Mouse (Mus musculus): ENCODE results near the gene Itgb8. TPM values are rescaled to one million over a fixed set of nuclear protein-coding genes. Genes with fewer than 3 reads are reported as not detected.

Gene Itgb8
- total and polyA plus RNA-seq, 2 experiments from 2014 or later, result 8.2 to 28.3 TPM

GRCm38 (mm10) chr12:119150956-119151355 is 87.6 kb downstream of the Itgb8 start:
- DNase-seq (no peak), ATAC-seq (no peak)
- Histone ChIP-seq H3K9ac (no peak overlapping the region), H3K27me3 (ENCODE audit: insufficient read depth, low read length) (no peaks in the 10 kb centered on the region), H3K36me3 (ENCODE audit: insufficient read depth) (no peaks in the 10 kb centered on the region), H3K4me2 (ENCODE audit: low read depth) (no peak overlapping the region), H3K27ac (ENCODE audit: low read depth, low read length) (no peak overlapping the region), H3K4me1 (ENCODE audit: insufficient read depth) (no peaks in the 10 kb centered on the region), H3K4me3 (ENCODE audit: low read depth, low read length) (no peak overlapping the region), H3K9me3 (ENCODE audit: low read length) (no peaks in the 10 kb centered on the region)
- TF ChIP-seq CTCF (IDR thresholded peaks at IDR 0.05; ENCODE audit: low read depth), result no peak
- WGBS, result 95% methylated on average over 2 of the region's 2 CpGs

GRCm38 (mm10) chr12:119147753-119148152 is 90.8 kb downstream of the Itgb8 start:
- H3K27ac ChIP-seq (ENCODE audit: low read depth, low read length), result no peak overlapping the region
- H3K36me3 ChIP-seq (ENCODE audit: insufficient read depth), result no peaks in the 10 kb centered on the region
- no peaks in the 10 kb centered on the region for H3K9me3 ChIP-seq (ENCODE audit: low read length)
- ATAC-seq (no peak), DNase-seq (no peak)
- no peak for TF ChIP-seq CTCF (IDR thresholded peaks at IDR 0.05; ENCODE audit: low read depth)
- H3K9ac ChIP-seq, result no peak overlapping the region
- no peaks in the 10 kb centered on the region for H3K27me3 ChIP-seq (ENCODE audit: insufficient read depth, low read length)
- WGBS, result 90% methylated on average over 3 of the region's 3 CpGs
- no peak overlapping the region for H3K4me2 ChIP-seq (ENCODE audit: low read depth)
- H3K4me3 ChIP-seq (ENCODE audit: low read depth, low read length), result no peak overlapping the region
- H3K4me1 ChIP-seq (ENCODE audit: insufficient read depth), result no peaks in the 10 kb centered on the region

- no peak overlapping the region for H3K4me3 ChIP-seq (ENCODE audit: low read depth, low read length)
- H3K27ac ChIP-seq (ENCODE audit: low read depth, low read length), result no peak overlapping the region
- no peak for ATAC-seq
- no peak for TF ChIP-seq CTCF (IDR thresholded peaks at IDR 0.05; ENCODE audit: low read depth)
- DNase-seq, result no peak
- H3K9ac ChIP-seq, result no peak overlapping the region
- H3K4me2 ChIP-seq (ENCODE audit: low read depth), result no peak overlapping the region
- H3K4me1 ChIP-seq (ENCODE audit: insufficient read depth), result no peaks in the 10 kb centered on the region
- no peaks in the 10 kb centered on the region for H3K9me3 ChIP-seq (ENCODE audit: low read length)
- no peaks in the 10 kb centered on the region for H3K27me3 ChIP-seq (ENCODE audit: insufficient read depth, low read length)
- H3K36me3 ChIP-seq (ENCODE audit: insufficient read depth), result no peaks in the 10 kb centered on the region
- 94% methylated on average over 1 of the region's 1 CpGs for WGBS
Measured at GRCm38 (mm10) chr12:119146031-119146430, 92.6 kb downstream of the Itgb8 start.

- no peak overlapping the region for H3K4me3 ChIP-seq (ENCODE audit: low read depth, low read length)
- no peaks in the 10 kb centered on the region for H3K27me3 ChIP-seq (ENCODE audit: insufficient read depth, low read length)
- H3K9ac ChIP-seq, result no peak overlapping the region
- no peaks in the 10 kb centered on the region for H3K9me3 ChIP-seq (ENCODE audit: low read length)
- H3K36me3 ChIP-seq (ENCODE audit: insufficient read depth), result no peaks in the 10 kb centered on the region
- H3K4me2 ChIP-seq (ENCODE audit: low read depth), result no peak overlapping the region
- WGBS, result 84% methylated on average over 1 of the region's 1 CpGs
- no peaks in the 10 kb centered on the region for H3K4me1 ChIP-seq (ENCODE audit: insufficient read depth)
- DNase-seq (no peak), ATAC-seq (no peak)
- no peak for TF ChIP-seq CTCF (IDR thresholded peaks at IDR 0.05; ENCODE audit: low read depth)
- H3K27ac ChIP-seq (ENCODE audit: low read depth, low read length), result no peak overlapping the region
Measured at GRCm38 (mm10) chr12:119137946-119138345, 100.7 kb downstream of the Itgb8 start.

- no peak for DNase-seq
- H3K27me3 ChIP-seq (ENCODE audit: insufficient read depth, low read length), result no peaks in the 10 kb centered on the region
- H3K4me2 ChIP-seq (ENCODE audit: low read depth), result no peak overlapping the region
- ATAC-seq, result no peak
- H3K4me1 ChIP-seq (ENCODE audit: insufficient read depth), result no peaks in the 10 kb centered on the region
- 71% methylated on average over 6 of the region's 6 CpGs for WGBS
- no peak overlapping the region for H3K4me3 ChIP-seq (ENCODE audit: low read depth, low read length)
- H3K9me3 ChIP-seq (ENCODE audit: low read length), result no peaks in the 10 kb centered on the region
- TF ChIP-seq CTCF (IDR thresholded peaks at IDR 0.05; ENCODE audit: low read depth), result no peak
- no peak overlapping the region for H3K27ac ChIP-seq (ENCODE audit: low read depth, low read length)
- H3K9ac ChIP-seq, result no peak overlapping the region
- no peaks in the 10 kb centered on the region for H3K36me3 ChIP-seq (ENCODE audit: insufficient read depth)
Measured at GRCm38 (mm10) chr12:119113522-119114135, 125.0 kb downstream of the Itgb8 start.

GRCm38 (mm10) chr12:119110091-119110490 is 128.5 kb downstream of the Itgb8 start:
- no peak for ATAC-seq
- TF ChIP-seq CTCF (IDR thresholded peaks at IDR 0.05; ENCODE audit: low read depth), result no peak
- 52% methylated on average over 2 of the region's 2 CpGs for WGBS

More at GRCm38 (mm10) chr12:119110091-119110490, 128.5 kb downstream of the Itgb8 start:
- no peak for DNase-seq
- Histone ChIP-seq H3K4me2 (ENCODE audit: low read depth) (no peak overlapping the region), H3K4me1 (ENCODE audit: insufficient read depth) (no peaks in the 10 kb centered on the region), H3K9me3 (ENCODE audit: low read length) (no peaks in the 10 kb centered on the region), H3K4me3 (ENCODE audit: low read depth, low read length) (no peak overlapping the region), H3K27ac (ENCODE audit: low read depth, low read length) (no peak overlapping the region), H3K27me3 (ENCODE audit: insufficient read depth, low read length) (no peaks in the 10 kb centered on the region), H3K9ac (no peak overlapping the region), H3K36me3 (ENCODE audit: insufficient read depth) (no peaks in the 10 kb centered on the region)

Other genes starting within 250 kb of the Itgb8 start
- 0.08 and 0.10 TPM in 2 replicates for gene Macc1, start 75.5 kb upstream of the Itgb8 start, total RNA-seq (2014; rRNA removed)
- 0.03 TPM in 1 of 2 replicates, not detected in the other for gene Macc1, start 75.5 kb upstream of the Itgb8 start, polyA plus RNA-seq (2015; fragmentation: Nextera tagmentation; extraction: Ambion mirVana)